Mouse (Mus musculus) ovary, adult 18-20 months (tissue): ENCODE measurements at regions not wholly inside any gene's neighbourhood (a gene's known extent, or its start where the extent isn't known, plus 50 kb on each side); places are given as distances from the start of the nearest gene placed in this dataset.

Experiments used
- DNase-seq: peaks from one replicate; pipeline ENCODE4 v3.0.0; 2022; ENCODE audit warnings: low spot score, mixed read lengths

GRCm38 (mm10) chr6:121560852-121561251, 74.3 kb upstream of the A2m start:
- no peak for DNase-seq

GRCm38 (mm10) chr6:121560393-121560793, 74.8 kb upstream of the A2m start:
- DNase-seq: no peak

DNA sequence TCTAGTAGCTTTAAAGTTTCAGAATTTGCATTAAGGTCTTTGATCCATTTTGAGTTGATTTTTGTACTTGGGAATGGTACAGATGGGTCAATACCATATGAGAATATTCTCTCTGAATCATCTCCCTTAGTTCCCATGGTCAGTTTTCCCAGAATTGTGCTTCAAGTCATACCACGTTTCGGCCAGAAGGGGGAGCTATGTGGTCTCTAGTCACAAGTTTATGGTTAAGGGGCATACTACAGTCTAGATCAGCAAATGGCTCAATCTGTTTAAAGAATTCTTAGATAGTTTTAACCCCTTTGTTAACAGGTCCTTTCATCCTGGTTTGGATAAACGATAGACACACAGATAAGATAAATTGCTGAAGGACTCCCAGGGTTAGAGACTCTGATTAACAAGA, 78.7 kb upstream of the A2m start:
- DNase-seq: no peak

GRCm38 (mm10) chr6:121553501-121554132, 80.1 kb upstream of the Iqsec3 start:
- no peak for DNase-seq

DNA sequence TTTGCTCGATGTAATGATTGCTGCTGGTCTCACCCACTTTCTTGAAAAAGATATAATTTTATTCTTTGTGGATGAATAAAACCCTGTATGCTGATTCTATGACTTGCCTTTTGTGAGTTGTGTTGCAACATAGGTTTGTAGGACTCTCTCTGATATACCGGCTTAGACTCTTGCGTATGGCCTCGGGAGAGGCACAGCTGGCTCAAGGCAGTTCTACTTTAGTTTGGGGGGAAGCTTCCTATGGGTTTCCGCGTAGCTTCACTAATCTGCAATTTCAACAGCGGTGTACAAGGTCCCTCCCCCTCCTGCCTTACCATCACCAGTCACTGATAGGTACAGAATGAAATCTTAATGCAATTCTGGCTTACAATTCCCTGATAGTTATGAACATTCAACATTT, 60.0 kb upstream of the Iqsec3 start:
- no peak for DNase-seq

DNA sequence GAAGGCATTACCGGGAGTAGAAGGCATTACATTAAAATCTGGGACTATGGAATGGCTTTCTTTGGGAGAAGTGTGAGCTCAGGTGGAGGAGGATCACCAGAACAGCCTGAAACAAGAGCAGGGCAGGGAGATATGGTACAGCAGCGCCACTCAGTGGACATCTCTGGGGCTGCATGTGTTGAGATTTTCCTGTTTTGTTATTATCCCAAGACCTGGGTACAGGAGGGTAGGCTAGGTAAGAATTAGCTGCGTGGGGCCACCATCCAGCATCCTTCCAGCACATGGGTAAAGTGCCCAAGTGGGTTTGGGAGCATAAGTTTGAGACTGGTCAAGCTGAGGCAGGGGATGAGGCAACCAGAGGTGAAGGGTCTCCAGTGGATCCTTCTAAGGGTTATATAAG, 59.4 kb upstream of the Iqsec3 start:
- DNase-seq: peak; percentile 7

- no peak for DNase-seq
These were observed 58.4 kb upstream of the Iqsec3 start for GRCm38 (mm10) chr6:121531825-121532389.

DNA sequence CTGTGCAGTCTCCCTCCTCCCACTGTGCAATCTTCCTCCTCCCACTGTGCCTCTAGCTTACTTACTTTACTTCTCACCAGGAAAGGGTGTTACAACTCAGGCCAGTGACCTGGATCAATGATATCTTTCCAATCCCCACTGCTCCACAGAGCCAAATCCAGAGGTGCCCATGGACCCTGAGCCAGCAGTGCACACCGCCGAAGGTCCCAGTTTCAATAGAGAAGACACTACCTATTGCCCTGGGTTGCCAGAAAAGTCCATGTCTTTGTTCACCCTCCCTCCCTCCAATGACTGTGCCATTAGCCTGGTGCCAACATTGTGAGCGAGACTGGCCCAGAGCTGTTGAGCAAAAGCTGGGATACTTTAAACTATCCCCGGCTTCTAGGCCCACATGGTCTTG, 53.8 kb upstream of the Iqsec3 start:
- no peak for DNase-seq

DNA sequence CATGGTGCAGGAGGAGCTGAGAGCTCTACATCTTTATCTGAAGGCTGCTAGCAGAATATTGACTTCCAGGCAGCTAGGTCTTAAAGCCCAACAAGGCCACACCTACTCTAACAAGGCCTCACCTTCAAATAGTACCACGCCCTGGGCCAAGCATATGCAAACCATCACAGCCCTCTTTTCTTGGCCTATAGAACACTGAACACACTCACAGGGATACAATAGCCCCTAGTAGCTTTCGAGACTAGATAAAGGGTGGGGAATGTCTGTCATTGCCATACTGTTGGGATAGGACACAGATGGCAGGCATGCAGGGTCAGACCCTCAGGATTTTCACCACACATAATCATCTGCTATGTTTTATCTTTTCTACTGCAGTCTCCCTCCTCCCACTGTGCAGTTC, 52.6 kb upstream of the Iqsec3 start:
- no peak for DNase-seq

GRCm38 (mm10) chr6:121524613-121524970, 51.1 kb upstream of the Iqsec3 start:
- DNase-seq: no peak

DNA sequence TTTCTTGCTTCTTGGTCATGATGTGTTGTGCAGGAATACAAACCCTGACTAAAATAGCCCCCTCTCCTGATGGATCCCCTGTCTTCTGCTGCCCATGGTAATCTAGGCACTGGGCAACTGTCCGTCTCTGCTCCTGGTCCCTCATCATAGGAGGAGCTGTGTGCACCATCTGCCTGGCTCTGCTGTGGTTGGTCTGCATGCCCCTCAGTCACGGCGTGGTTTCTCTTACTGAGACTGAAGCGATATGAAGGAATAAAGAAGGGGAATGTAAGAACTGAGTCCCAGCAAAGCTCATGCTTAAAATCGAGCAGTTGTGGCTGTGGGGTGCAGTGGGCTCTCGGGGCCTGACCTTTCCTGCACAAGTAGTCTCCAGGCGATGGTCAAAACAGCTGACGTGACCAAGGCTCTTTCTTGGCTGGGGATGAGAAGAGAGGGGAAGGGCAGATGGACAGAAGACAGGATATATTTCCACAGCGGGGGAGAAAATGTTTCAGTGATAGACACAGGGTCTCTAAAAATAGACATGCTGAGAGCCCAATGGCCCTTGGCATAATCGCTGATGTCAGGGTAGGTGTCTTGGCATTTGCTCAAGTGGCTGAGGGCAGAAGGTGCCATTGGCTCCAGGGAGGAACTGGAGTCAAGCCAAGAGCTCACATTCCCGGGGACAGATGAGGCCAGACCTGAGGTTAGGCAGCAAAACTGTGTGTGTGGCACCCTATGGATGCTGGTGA, 50.6 kb upstream of the Iqsec3 start:
- DNase-seq: no peak
